Mouse (Mus musculus): Measurements from ENCODE around the gene Dnm3. TPM values are rescaled to one million over a fixed set of nuclear protein-coding genes. Genes with fewer than 3 reads are reported as not detected.
A peak's percentile ranks its signal among the peaks of the same experiment; 100 is the strongest.

Dnm3 gene
- polyA plus RNA-seq, 1 experiment from 2014 or later = 11.3 TPM

GRCm38 (mm10) chr1:161967936-161968335, 509.9 kb downstream of the Dnm3 start:
- H3K36me3 ChIP-seq (replicated peaks; ENCODE audit: control insufficient read depth, insufficient read depth, low read depth, low read length) = no peaks in the 10 kb centered on the region
- no peak overlapping the region for H3K27ac ChIP-seq (replicated peaks; ENCODE audit: low read depth, low read length)
- H3K9me3 ChIP-seq (replicated peaks; ENCODE audit: control insufficient read depth, low read length) = no peaks in the 10 kb centered on the region
- H3K4me3 ChIP-seq (ENCODE audit: low read depth, low read length) = no peak overlapping the region
- ATAC-seq (replicated peaks; ENCODE audit: insufficient number of reproducible peaks, low FRiP score, low TSS enrichment, low read depth) (no peak), DNase-seq (ENCODE audit: low spot score) (no peak)
- H3K27me3 ChIP-seq (ENCODE audit: control insufficient read depth, insufficient read depth, low read length) = no peaks in the 10 kb centered on the region
- H3K4me1 ChIP-seq (ENCODE audit: control insufficient read depth, insufficient read depth, low read length) = no peaks in the 10 kb centered on the region
- no peak overlapping the region for H3K9ac ChIP-seq (replicated peaks; ENCODE audit: low read length)
- WGBS = 76% methylated on average over 2 of the region's 2 CpGs
- no peak overlapping the region for H3K4me2 ChIP-seq (ENCODE audit: low read depth, low read length)

DNA sequence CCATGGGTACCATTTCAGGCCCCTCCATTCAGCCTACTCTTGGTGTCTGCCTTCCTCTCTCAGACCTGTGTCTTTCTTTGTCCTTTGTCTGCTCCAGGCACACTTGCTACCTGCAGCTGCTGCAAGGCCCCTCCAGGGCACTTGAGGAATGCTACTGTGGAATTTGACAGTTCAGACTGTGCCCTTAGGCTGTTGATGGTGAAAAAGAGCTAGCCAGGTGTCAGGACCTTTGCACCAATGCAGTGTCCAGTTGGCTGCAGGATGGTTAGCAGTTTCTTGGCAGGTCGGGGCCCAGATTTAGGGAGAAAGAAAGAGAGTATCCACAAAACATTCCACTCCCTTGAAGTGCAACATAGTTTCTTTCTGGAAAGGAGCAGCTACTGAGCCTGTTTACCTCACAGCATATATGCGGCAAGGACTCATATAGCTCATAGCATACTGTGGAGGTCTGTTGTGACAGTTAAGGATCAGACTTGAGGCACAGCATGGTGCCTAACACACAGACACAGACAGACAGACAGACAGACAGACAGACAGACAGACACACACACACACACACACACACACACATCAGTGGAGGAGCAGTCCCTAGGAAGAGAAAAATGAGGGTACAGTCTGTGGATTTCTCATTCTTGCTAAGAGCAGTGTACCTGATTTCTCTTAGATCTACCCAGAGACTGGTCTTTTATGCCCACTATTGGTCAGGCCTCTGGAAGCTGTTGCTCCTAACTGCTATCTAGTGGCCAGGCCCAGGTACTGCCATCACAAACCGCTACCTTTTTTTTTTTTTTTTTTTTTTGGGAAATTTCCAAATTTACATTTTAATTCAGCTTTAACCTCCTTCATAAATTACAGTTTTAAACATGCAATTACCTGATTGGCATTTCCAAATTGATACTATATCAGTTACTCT, 515.1 kb downstream of the Dnm3 start:
- Histone ChIP-seq H3K4me3 (ENCODE audit: low read depth, low read length) (no peak overlapping the region), H3K9me3 (replicated peaks; ENCODE audit: control insufficient read depth, low read length) (no peaks in the 10 kb centered on the region), H3K27ac (replicated peaks; ENCODE audit: low read depth, low read length) (no peak overlapping the region), H3K27me3 (ENCODE audit: control insufficient read depth, insufficient read depth, low read length) (no peaks in the 10 kb centered on the region), H3K36me3 (replicated peaks; ENCODE audit: control insufficient read depth, insufficient read depth, low read depth, low read length) (no peaks in the 10 kb centered on the region), H3K4me1 (ENCODE audit: control insufficient read depth, insufficient read depth, low read length) (no peaks in the 10 kb centered on the region), H3K4me2 (ENCODE audit: low read depth, low read length) (no peak overlapping the region), H3K9ac (replicated peaks; ENCODE audit: low read length) (0 out of 2 replicates have a peak overlapping the region, but pooled peaks have one; percentile 19)
- WGBS = 55% methylated on average over 3 of the region's 3 CpGs
- ATAC-seq (replicated peaks; ENCODE audit: insufficient number of reproducible peaks, low FRiP score, low TSS enrichment, low read depth) (0 out of 2 replicates have a peak, but pooled peaks have one; percentile 50), DNase-seq (ENCODE audit: low spot score) (peak; percentile 65)

GRCm38 (mm10) chr1:161957964-161958950, 519.6 kb downstream of the Dnm3 start:
- H3K9me3 ChIP-seq (replicated peaks; ENCODE audit: control insufficient read depth, low read length) = no peaks in the 10 kb centered on the region
- H3K27me3 ChIP-seq (ENCODE audit: control insufficient read depth, insufficient read depth, low read length) = no peaks in the 10 kb centered on the region
- DNase-seq (ENCODE audit: low spot score) (no peak), ATAC-seq (replicated peaks; ENCODE audit: insufficient number of reproducible peaks, low FRiP score, low TSS enrichment, low read depth) (no peak)
- H3K36me3 ChIP-seq (replicated peaks; ENCODE audit: control insufficient read depth, insufficient read depth, low read depth, low read length) = no peaks in the 10 kb centered on the region
- no peaks in the 10 kb centered on the region for H3K4me1 ChIP-seq (ENCODE audit: control insufficient read depth, insufficient read depth, low read length)
- no peak overlapping the region for H3K9ac ChIP-seq (replicated peaks; ENCODE audit: low read length)
- H3K4me3 ChIP-seq (ENCODE audit: low read depth, low read length) = no peak overlapping the region
- no peak overlapping the region for H3K4me2 ChIP-seq (ENCODE audit: low read depth, low read length)
- no peak overlapping the region for H3K27ac ChIP-seq (replicated peaks; ENCODE audit: low read depth, low read length)
- 79% methylated on average over 19 of the region's 19 CpGs for WGBS

- no peak overlapping the region for H3K4me2 ChIP-seq (ENCODE audit: low read depth, low read length)
- 62% methylated on average over 5 of the region's 5 CpGs for WGBS
- no peaks in the 10 kb centered on the region for H3K4me1 ChIP-seq (ENCODE audit: control insufficient read depth, insufficient read depth, low read length)
- H3K9me3 ChIP-seq (replicated peaks; ENCODE audit: control insufficient read depth, low read length) = no peaks in the 10 kb centered on the region
- H3K27me3 ChIP-seq (ENCODE audit: control insufficient read depth, insufficient read depth, low read length) = no peaks in the 10 kb centered on the region
- H3K4me3 ChIP-seq (ENCODE audit: low read depth, low read length) = no peak overlapping the region
- ATAC-seq (replicated peaks; ENCODE audit: insufficient number of reproducible peaks, low FRiP score, low TSS enrichment, low read depth) (no peak), DNase-seq (ENCODE audit: low spot score) (no peak)
- H3K9ac ChIP-seq (replicated peaks; ENCODE audit: low read length) = no peak overlapping the region
- no peak overlapping the region for H3K27ac ChIP-seq (replicated peaks; ENCODE audit: low read depth, low read length)
- H3K36me3 ChIP-seq (replicated peaks; ENCODE audit: control insufficient read depth, insufficient read depth, low read depth, low read length) = no peaks in the 10 kb centered on the region
Measured at GRCm38 (mm10) chr1:161955846-161956245, 522.0 kb downstream of the Dnm3 start.

GRCm38 (mm10) chr1:161952599-161952998, 525.2 kb downstream of the Dnm3 start:
- ATAC-seq (replicated peaks; ENCODE audit: insufficient number of reproducible peaks, low FRiP score, low TSS enrichment, low read depth) (no peak), DNase-seq (ENCODE audit: low spot score) (no peak)
- H3K4me1 ChIP-seq (ENCODE audit: control insufficient read depth, insufficient read depth, low read length) = no peaks in the 10 kb centered on the region
- H3K9me3 ChIP-seq (replicated peaks; ENCODE audit: control insufficient read depth, low read length) = no peaks in the 10 kb centered on the region
- no peak overlapping the region for H3K4me3 ChIP-seq (ENCODE audit: low read depth, low read length)
- H3K36me3 ChIP-seq (replicated peaks; ENCODE audit: control insufficient read depth, insufficient read depth, low read depth, low read length) = no peaks in the 10 kb centered on the region
- H3K27ac ChIP-seq (replicated peaks; ENCODE audit: low read depth, low read length) = no peak overlapping the region
- 59% methylated on average over 1 of the region's 1 CpGs for WGBS
- no peak overlapping the region for H3K4me2 ChIP-seq (ENCODE audit: low read depth, low read length)
- H3K9ac ChIP-seq (replicated peaks; ENCODE audit: low read length) = no peak overlapping the region
- no peaks in the 10 kb centered on the region for H3K27me3 ChIP-seq (ENCODE audit: control insufficient read depth, insufficient read depth, low read length)

GRCm38 (mm10) chr1:161951009-161951779, 526.6 kb downstream of the Dnm3 start:
- Histone ChIP-seq H3K4me1 (ENCODE audit: control insufficient read depth, insufficient read depth, low read length) (no peaks in the 10 kb centered on the region), H3K27ac (replicated peaks; ENCODE audit: low read depth, low read length) (no peak overlapping the region), H3K36me3 (replicated peaks; ENCODE audit: control insufficient read depth, insufficient read depth, low read depth, low read length) (no peaks in the 10 kb centered on the region), H3K9ac (replicated peaks; ENCODE audit: low read length) (no peak overlapping the region), H3K4me3 (ENCODE audit: low read depth, low read length) (no peak overlapping the region), H3K4me2 (ENCODE audit: low read depth, low read length) (no peak overlapping the region), H3K27me3 (ENCODE audit: control insufficient read depth, insufficient read depth, low read length) (no peaks in the 10 kb centered on the region), H3K9me3 (replicated peaks; ENCODE audit: control insufficient read depth, low read length) (no peaks in the 10 kb centered on the region)
- DNase-seq (ENCODE audit: low spot score) (no peak), ATAC-seq (replicated peaks; ENCODE audit: insufficient number of reproducible peaks, low FRiP score, low TSS enrichment, low read depth) (no peak)
- WGBS = 82% methylated on average over 5 of the region's 5 CpGs

DNA sequence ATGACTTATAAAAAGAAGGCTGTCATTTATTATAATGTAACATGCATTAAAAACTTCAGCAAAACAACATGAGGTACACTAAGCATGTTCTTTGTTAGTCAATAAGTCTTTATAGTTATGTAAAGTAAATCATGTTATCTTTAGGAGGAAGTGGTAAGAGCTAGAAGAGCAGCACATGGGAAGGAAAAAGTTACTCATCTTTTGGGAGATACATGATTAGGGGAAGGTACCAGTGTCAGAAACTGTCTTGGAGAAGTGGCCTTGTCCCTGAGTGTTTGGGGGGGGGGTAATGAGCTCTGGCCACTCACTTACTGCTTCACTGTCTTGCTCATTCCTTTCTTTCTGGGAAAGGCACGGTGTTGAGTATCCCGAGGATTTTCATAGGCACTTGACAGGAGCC, 535.8 kb downstream of the Dnm3 start:
- Histone ChIP-seq H3K9ac (replicated peaks; ENCODE audit: low read length) (no peak overlapping the region), H3K4me2 (ENCODE audit: low read depth, low read length) (no peak overlapping the region), H3K9me3 (replicated peaks; ENCODE audit: control insufficient read depth, low read length) (no peaks in the 10 kb centered on the region), H3K27me3 (ENCODE audit: control insufficient read depth, insufficient read depth, low read length) (no peaks in the 10 kb centered on the region), H3K4me3 (ENCODE audit: low read depth, low read length) (no peak overlapping the region), H3K36me3 (replicated peaks; ENCODE audit: control insufficient read depth, insufficient read depth, low read depth, low read length) (no peaks in the 10 kb centered on the region), H3K27ac (replicated peaks; ENCODE audit: low read depth, low read length) (no peak overlapping the region), H3K4me1 (ENCODE audit: control insufficient read depth, insufficient read depth, low read length) (no peaks in the 10 kb centered on the region)
- ATAC-seq (replicated peaks; ENCODE audit: insufficient number of reproducible peaks, low FRiP score, low TSS enrichment, low read depth) (no peak), DNase-seq (ENCODE audit: low spot score) (no peak)
- WGBS = 100% methylated on average over 2 of the region's 2 CpGs
